Mouse (Mus musculus): Measurements from ENCODE around the gene Kcnj8.

The Kcnj8 gene

DNA sequence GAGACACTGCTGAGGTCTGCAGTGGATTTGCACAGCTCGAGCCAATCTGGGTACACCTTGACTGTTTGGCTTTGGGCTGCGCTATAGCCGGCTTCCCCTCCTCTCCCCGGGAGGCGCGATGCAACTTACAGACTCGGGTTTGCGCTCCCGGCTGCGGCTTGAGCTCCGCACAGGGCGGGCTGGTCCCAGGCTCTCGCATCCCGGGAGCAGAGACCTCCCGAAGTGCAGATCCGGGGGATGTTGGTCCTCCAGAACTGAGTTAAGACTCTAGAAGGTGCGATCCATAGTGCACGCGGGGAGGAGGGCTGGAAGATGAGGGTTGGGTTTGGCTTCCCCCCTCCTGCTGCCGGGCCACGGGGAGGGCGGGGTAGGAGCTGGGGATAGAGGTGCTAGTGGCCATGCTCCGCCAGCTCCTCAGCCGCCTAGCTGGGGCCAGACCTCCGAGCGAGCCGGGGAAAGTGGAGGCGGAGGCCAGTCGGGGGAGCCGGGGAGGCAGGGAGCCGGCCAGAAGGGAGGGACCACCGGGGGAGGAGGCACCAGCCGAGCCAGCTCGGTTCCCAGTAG is at the start of gene Kcnj8:
Kcnj8 (minus strand) TSS at position 560 of the 564 bp plus-strand sequence.
- peak; percentile 66 for DNase-seq (ENCODE audit: low spot score)

DNA sequence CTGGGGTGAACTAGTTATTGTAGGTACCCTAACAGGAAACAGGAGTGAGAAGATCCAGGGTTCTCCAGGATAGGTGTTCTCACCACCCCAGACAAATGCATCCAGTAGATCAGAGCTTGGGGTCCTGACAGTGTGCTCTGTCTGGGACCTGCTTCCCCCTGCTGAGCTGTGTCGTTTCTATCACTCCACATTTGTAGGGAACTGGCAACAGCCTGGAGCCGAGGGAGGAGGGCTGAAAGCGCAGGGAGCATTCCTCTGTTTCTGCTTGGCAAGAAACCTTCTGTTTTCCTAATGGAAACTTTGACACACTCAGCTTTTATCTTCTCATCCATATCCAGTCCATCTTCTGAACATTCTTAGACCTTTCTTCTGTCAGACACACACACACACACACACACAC is 45.2 kb upstream of the Kcnj8 start:
- DNase-seq (ENCODE audit: low spot score), result no peak

DNA sequence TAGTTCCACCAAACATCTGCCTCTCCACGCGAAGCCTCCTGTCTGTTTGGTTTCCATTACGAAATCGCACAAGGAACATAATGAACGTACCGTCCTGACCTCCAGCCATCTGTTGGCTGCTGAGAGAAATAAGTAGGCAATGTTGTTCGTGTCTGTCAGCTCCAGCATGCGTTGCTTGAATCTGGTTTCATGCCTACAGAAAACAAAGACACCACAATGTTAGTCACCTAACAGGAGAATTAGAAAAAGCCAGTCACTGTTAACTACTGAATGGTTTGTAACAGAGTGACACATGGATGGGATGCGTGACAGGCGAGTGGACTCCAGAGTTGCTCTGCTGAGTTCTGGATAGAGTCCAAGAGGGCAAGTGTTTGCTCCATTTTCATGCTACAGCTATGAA is 42.9 kb upstream of the Kcnj8 start:
- no peak for DNase-seq (ENCODE audit: low spot score)

DNA sequence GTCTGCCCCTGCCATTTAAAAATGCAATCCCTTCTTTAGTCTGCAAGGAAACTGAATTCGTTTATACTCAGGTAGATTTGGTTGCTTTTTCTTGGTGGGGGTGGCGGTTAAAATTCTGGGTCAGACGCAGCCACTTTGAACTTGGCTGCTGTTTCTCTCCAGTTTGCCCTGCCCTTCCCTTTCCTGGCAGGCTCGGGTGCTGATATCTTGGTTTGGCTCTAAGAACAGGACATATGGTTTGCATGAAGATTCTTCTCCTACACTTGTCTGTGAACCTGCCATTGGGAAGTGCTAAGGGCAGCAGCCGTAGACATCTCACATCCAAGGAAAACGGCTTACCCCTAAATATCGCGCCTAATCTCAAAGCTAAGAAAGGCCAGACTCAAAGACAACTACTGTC is 41.0 kb upstream of the Kcnj8 start:
- DNase-seq (ENCODE audit: low spot score), result no peak

DNA sequence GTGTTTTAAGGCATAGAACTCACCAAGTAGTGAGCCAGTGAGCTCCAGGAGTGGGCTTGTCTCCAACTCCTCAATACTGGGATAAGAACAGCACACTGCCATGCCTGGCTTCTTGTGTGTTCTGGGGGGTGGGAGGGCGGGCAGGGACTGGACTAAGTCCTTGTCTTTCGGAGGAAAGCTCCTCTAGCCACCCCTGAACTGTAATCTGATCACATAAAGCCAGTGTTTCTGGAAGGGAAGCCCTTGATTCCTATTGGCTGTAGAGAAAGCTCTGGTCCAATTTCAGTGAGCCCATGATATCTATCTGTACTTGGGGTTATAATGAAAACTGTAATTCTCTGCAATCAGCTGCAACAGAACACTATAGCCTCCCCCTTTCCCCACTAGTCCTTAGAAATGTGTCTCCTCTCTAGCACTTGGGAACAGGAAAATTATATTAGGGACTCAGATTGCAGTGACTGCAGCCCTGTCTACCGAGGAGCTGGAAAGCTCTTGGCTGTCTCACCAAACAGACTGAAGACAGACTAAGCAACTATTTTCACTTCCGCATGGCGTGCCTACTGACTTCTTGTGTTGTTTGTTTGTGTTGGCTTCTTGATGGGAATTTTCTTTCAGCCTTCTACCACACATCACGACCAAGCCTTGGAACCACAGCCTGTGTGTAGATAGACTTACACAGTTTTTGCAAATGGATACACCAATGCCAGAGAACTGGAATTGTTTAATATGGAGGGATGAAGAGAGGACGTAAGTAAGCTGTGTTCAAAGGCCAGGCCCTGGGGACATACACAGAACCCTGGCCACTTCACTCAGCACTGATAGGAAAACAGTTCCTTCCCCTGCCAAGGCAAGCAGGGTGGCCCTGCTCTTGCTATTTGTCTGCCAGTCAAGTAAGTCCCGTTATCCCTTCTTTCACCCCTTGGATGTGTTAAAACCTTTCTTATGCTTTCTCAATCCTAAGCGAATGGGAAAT is 38.3 kb upstream of the Kcnj8 start:
- no peak for DNase-seq (ENCODE audit: low spot score)

DNA sequence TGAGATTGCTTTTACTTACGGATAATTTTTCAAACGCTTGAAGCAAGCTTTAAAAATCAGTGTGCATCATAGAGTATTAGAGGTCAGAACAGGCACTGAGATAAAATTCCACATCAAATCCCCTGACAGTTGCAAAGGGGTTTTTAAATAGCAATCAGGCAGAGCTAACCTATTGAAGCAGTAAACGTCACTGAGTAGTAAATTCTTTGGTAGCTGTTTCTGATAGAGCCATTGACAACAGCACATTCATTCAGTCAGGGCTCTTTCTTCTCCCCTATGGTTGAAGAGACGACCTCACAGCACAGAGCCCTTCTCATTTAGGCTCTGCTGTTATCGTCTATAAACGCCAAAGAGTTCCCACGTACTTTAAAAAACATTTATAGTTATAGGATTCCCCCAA is 35.7 kb upstream of the Kcnj8 start:
- no peak for DNase-seq (ENCODE audit: low spot score)

DNA sequence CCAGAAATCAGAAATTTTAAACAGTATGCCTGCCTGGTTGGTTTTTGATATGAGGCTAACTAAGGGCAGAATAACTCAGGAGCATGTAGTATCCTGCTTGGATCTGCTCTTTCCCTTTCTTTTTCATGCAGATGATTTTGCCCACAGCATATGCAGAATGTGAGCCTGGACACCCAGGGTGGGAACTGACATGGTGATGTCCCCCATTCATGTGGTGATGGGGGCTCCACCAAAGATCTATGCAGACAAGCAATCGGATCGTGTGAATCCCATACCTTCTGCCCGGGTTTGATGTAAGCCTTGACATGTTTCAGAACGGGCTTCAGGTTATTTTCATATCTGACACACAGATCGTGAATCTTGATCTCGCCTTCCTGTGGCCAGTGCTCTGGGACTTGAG is 31.4 kb upstream of the Kcnj8 start:
- no peak for DNase-seq (ENCODE audit: low spot score)

DNA sequence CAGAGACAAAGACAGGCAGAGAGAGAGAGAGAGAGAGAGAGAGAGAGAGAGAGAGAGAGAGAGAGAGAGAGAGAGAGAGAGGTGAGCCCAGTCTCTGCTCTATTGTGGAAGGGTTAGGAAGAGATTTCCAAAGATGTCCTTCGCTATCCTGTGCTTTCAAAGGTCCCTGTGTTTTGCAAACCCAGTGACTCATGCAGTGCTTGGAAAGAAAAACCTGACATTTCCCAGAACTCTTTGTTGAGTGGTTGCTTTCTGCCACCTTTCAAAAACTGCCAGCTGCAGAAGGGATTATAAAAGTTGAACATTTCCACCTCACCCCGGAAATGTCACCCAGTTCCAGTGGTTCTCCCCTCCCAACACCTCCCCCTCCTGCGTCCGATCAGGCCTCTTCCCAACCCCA is 7.4 kb upstream of the Kcnj8 start:
- DNase-seq (ENCODE audit: low spot score), result no peak

DNA sequence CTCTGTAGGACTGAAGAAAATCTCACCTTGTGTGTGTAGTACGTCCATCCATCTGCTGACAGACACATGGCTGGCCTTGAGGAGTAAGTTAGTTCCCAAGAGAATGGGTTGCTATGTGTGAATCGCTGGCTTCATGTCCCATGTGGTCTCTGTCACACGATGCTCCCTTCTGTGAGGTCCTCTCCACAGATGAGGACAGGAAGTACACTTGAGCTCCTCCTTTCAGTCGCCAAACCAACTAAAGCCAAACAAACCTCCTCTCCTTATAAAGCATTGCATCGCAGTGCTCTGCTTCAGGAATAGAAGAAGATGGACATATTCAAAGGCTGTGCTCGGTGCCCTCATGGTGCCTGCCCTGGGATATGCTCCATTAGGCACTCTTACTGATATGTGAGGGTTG is 6.4 kb upstream of the Kcnj8 start:
- no peak for DNase-seq (ENCODE audit: low spot score)

DNA sequence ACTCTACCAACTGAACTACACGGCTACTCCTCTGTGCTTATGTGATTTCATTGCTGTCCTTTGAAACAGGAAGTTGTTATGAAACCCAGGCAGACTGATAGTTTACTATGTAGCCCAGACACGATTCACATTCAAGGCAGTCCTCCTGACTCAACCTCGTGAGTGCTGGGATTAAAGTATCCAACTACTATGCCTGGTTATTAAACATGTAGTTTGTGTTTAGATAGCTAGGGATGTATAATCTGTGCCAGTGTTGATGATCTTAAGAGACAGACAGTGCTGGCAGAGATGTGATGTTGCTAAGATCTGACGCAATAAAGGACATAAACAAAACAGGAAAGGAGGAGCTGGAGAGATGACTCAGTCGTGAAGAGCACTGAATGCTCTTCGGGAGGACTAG is 1.5 kb upstream of the Kcnj8 start:
- no peak for DNase-seq (ENCODE audit: low spot score)

DNA sequence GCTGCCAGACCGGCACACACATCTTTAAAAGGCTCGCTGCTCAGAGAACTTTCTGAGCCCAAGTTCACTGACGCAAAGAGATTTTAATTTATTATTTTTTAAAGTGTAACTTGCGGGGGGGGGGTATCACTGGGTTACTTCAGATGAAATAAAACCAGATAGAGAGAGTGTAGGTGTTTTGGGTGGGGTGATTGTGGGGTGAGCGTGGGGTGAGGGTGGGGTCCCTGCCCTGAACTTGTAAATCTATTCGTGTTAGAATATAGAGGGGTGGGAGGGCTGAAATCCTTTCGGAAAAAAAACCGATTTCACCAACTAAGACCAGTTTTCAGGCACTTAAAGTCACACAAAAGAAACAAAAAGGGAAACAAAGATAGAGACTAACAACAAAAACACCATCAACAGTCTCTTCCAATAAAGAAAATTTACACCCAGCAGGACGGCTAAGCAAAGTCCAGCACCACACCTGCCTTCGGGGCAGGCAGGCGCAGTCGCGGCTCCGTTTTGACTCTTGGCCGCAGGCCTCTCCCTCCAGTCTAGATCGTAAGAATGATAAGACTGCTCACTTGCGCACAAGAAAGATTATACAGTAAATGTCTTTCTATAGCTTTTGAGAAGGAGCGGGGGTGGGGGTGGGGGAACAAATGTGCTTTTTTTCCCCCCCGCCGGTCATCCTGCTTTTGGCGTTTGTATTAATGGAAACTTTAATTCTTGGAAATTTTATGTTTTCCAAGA is 381 bp upstream of the Kcnj8 start:
- DNase-seq (ENCODE audit: low spot score), result peak; percentile 21

DNA sequence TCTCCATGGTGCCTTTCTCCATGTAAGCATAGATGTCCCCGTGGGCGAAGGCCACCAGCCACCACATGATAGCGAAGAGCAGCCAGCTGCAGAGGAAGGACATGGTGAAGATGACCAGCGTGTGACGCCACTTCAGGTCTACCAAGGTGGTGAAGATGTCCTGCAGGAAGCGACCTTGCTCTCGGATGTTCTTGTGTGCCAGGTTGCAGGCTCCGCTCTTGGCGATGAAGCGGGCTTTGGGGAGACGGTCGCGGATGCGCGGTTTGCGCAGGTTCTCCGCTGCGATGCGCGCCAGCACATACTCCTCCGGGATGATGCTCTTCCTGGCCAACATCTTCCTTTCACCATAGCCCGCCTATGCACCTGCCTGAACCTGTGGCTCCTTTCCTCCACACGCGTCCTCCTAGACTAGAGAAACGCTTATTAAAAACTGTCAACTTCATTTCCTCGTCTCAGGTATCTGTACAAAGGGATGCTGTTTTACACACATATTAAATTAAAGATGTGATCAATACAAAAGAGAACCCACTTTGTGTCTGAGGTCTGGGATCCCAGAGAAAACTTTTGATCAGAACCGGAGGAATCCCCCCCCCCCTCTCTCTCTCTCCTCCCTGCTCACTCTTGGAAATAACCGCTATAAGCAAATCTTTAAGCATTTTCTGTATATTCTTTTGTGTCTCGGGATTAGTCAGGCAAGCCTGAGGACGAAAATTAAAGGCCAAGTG is 1.2 kb downstream of the Kcnj8 start:
- no peak for DNase-seq (ENCODE audit: low spot score)

DNA sequence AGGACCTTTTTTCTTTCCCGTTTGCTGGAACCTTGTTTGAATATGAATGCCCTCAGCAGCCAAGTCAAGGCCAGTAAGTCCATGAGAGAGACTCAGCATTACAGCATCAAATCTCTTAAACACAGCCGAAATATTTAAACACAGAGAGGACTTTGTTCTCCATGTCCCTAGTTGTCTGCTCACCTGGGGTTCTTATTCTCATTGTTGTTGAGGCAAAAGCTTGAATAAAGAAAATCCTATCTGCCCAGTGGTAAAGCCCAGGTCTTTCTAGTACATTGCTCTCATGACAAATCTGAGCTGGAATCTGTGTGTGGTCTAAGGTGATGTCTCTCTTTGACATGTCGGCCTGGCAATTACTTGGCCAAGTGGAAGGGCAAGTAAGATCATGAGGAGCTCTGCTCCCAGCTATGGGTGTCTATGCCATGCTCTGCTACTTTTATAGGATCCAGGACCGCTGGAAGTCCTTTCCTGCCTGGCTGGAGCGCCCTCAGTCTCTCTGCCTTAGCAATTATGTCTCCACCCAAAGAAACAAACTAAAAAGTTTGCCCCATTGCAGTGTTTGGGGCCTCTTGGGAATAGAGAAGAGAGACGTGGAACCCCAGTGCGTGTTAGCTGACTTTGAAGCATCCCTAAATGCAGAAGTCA is 2.6 kb downstream of the Kcnj8 start:
- no peak for DNase-seq (ENCODE audit: low spot score)

DNA sequence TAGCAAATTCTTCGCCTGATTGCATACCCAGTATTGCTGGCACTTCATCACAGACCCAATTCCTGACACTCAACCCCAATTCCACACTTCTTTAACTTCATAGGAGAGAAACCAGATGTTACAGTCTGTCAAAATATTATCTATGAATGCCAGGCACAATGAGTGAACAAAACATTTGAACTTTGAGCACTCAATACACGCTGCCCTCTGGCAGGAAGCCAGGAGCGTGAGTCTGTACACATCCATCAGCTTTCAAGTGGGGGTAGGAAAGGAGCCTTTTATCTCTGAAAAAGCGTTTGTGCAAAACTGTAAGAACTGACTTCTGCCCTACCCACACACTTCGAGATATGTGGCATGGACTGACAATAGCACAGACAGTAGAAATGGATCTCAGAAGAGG is 4.0 kb downstream of the Kcnj8 start:
- peak; percentile 26 for DNase-seq (ENCODE audit: low spot score)

DNA sequence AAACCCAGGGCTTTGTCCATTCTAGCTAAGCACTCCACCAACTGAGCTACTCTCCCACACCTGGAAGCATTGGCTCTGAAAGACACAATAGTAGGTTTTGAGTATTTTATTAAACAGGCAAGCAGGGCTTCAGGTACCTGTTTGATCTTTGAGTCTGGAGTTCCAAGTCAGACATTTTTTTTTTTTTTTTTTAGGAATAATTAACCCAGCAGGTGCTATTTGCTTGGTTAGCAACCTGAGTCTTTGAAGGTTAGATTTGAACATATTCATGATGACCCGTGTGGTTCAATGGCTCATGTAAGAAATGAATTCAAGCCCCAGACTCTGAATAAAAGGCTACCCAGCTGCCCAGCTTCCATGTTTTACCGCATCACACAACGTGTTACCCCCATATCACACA is 6.7 kb downstream of the Kcnj8 start:
- no peak for DNase-seq (ENCODE audit: low spot score)

DNA sequence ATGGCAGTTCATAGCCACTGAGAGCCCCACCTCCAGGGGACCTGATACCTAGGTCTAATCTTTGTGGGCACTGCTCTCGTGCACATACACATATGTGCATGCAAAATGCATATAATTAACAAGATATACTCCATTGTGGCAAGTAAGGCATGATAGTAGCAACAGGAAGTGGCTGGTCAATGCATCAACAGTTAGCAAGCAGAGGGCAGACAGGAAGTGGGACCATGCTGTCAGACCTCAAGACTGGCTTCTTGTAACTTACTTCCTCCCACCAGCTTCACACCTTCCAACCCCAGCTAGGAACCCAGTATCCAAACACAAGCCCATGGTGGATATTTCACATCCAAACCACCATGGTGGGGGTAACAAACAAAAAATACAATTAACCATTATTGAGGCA is 10.3 kb downstream of the Kcnj8 start:
- no peak for DNase-seq (ENCODE audit: low spot score)

DNA sequence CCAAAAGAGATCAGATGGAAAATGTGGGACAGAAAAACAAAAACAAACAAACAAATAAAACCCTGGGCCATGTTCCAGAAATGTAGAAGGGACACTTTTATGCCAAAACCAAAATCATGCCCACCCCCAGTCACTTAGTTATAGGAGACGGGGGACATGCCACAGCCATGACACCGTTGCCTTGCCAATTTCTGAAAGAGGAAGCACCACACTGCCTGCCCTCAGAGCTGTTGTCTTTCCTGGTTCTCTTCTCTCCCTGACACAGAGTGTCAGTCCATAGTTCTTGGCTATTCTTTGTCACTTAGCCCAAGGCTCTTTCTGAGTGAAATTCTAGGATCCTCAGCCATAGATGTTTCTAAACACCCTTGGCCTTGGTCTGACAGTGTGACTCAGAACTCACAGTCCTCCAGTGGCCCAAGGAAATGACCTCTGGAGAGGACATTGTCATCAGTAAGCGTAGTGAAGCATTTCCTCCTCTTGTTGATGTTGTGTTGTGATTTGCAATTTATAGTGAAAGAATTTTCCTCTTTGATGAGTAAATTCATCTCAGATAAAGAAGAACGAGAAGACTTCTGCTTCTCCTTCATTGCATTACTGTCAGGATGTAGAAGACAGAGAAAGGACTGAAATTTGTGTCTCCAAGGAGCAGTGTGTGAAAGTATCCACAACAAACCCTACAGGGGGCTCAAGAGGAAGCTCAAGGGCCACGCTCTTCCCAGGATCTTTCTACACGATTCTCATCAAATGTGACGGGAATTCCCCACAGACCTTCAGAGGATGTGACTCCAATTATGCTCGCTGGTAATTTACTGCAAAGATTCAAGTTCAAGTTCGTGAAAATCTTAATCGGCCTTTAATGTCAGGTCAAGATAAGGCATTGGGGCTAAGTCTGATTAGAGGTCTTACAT is 12.4 kb downstream of the Kcnj8 start:
- no peak for DNase-seq (ENCODE audit: low spot score)

DNA sequence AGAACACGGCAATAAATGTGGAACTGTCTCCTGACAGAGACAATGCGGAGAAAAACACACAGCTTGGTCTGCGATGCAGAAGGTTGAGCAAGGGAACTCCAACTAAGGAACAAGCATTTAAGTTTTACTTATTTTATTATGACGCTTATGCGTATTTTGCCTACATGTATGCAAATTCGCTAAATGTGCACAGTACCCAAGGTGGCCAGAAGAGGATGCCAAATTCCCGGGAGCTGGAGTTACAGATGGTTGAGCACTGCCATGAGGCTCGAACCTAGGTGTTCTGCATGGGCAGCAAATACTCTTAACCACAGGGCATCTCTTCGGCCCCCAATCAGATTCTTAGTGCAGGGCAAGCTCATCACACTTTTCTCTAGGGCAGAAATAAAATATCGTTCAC is 13.3 kb downstream of the Kcnj8 start:
- DNase-seq (ENCODE audit: low spot score), result no peak

DNA sequence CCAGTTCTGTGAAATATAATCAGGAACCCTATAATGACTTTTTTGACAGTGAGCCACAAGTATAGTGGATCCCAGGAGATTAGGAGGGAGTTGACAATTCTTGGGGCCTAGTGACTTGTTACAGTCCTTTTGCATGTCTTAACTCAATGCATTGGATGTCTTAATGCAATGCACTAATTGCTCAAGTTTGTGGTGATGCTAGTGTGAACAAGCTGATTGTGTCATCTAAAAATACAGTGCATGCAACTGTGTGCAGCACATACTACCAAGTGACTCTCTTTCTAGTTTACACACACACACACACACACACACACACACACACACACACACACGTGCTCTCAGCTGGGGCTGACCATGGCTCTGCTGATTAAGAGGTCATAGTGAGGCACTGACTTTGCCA is 15.4 kb downstream of the Kcnj8 start:
- no peak for DNase-seq (ENCODE audit: low spot score)

DNA sequence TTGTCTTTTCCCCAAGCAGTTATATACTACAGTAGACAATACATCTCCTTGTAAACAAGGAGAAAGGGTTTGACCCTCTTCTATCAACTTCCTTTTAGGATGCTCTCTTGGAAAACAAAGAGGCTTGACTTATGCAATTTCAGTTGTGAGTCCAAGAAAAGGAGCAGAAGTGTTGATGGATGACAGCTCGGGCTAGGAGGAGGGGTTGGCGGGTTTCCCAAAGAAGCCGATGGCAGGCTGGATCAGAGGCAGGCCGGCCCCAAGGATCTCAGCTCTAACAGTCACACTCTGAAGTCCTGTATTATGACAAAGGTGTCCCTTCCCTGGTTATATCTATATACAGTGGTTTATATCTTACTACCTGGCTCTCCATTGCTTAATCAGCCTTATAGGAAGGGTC is 19.9 kb downstream of the Kcnj8 start:
- DNase-seq (ENCODE audit: low spot score), result no peak

DNA sequence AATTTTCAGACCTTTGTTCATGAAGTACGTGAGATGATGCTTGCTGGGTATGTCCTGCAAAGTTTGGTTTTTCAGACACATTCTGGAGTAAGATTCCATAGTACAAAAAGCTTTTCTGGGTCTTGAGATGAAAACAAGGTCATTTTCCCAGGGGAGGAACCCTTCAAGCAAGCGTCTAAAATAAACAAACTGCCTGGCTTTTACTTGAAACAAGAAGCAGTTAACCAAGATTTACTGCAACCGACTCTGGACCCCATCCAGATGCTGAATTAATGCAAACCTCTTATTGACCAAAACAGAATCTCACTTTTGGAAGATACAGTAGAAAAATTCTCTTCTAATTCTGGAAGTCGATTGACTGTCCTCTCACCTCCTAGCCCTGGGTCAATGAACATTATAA is 20.5 kb downstream of the Kcnj8 start:
- DNase-seq (ENCODE audit: low spot score), result no peak

All from yolk sac, embryonic 10.5 days (tissue).